Mouse (Mus musculus) liver, postnatal 0 days (tissue): Measurements from ENCODE around the gene Yipf2. TPM values are rescaled to one million over a fixed set of nuclear protein-coding genes. Genes with fewer than 3 reads are reported as not detected.
"Not testable (repeated sequence)": the region's sequence is repeated elsewhere in the genome, so short reads cannot be mapped to it uniquely, and the experiment has no call there.

Source experiments
- ATAC-seq: fragments of 200-750 bp; cut with Nextera tagmentation; 2 replicates; pipeline ENCODE4 v1.8.0; 2017; ENCODE audit warnings: mild to moderate bottlenecking, moderate library complexity
- DNase-seq: peaks from one replicate; pipeline ENCODE4 v3.0.0-alpha.2; 2016
- H3K27ac ChIP-seq: fragments of 300-500 bp; sonication (generic); 2 replicates; pipeline ENCODE4 v1.5.1; 2014; ENCODE audit warnings: antibody characterized with exemption, moderate library complexity, mild to moderate bottlenecking, low read depth
- H3K27me3 ChIP-seq: fragments of 300-500 bp; sonication (generic); 2 replicates; pipeline ENCODE4 v1.6.1; 2014; ENCODE audit warnings: low read length, control low read depth, mixed read lengths; ENCODE audit not compliant: insufficient read depth
- H3K36me3 ChIP-seq: fragments of 300-500 bp; sonication (generic); replicated peaks from 2 replicates; pipeline ENCODE4 v1.6.1; 2014; ENCODE audit warnings: mild to moderate bottlenecking, control low read depth, low read length, moderate library complexity, mixed read lengths; ENCODE audit not compliant: insufficient read depth
- H3K4me1 ChIP-seq: fragments of 300-500 bp; sonication (generic); 2 replicates; pipeline ENCODE4 v1.6.1; 2014; ENCODE audit warnings: antibody characterized with exemption, mild to moderate bottlenecking, control low read depth; ENCODE audit not compliant: insufficient read depth
- H3K4me2 ChIP-seq: fragments of 300-500 bp; sonication (generic); 2 replicates; pipeline ENCODE4 v1.6.1; 2014; ENCODE audit warnings: low read depth, mild to moderate bottlenecking, low read length, moderate library complexity, mixed read lengths
- H3K4me3 ChIP-seq: fragments of 300-500 bp; sonication (generic); 2 replicates; pipeline ENCODE4 v1.5.1; 2014; ENCODE audit warnings: low read depth, low read length
- H3K9ac ChIP-seq: fragments of 300-500 bp; sonication (generic); replicated peaks from 2 replicates; pipeline ENCODE4 v1.6.1; 2014; ENCODE audit warnings: mild to moderate bottlenecking, moderate library complexity
- H3K9me3 ChIP-seq: fragments of 300-500 bp; sonication (generic); 2 replicates; pipeline ENCODE4 v1.6.1; 2016; ENCODE audit warnings: mild to moderate bottlenecking, control low read depth, low read length, mixed read lengths
- CTCF ChIP-seq: sonication (generic); IDR thresholded peaks from 2 replicates; pipeline ENCODE4 v1.5.1; 2016; ENCODE audit warnings: antibody characterized with exemption, low read depth
- EP300 ChIP-seq: IDR thresholded peaks from 2 replicates; pipeline ENCODE4 v1.6.1; 2016; ENCODE audit warnings: antibody characterized with exemption, low read depth, mild to moderate bottlenecking
- WGBS: fragments of 180-500 bp; shearing (Covaris S2); extraction: QIAGEN DNeasy Blood & Tissue Kit; methylation state at CpG from one replicate; pipeline ENCODE4 v1.1.7; 2014; ENCODE audit not compliant: insufficient replicate concordance; 5-methylcytosine and 5-hydroxymethylcytosine counted together
- polyA plus RNA-seq: library from polyadenylated mRNA; unstranded; fragments of >200 nt; fragmentation: Nextera tagmentation; extraction: Ambion mirVana; gene quantifications from 2 replicates; pipeline ENCODE4 v1.2.1, GENCODE M21; 2015

Gene Yipf2
- polyA plus RNA-seq, 1 experiment from 2014 or later, result 8.5 TPM

DNA sequence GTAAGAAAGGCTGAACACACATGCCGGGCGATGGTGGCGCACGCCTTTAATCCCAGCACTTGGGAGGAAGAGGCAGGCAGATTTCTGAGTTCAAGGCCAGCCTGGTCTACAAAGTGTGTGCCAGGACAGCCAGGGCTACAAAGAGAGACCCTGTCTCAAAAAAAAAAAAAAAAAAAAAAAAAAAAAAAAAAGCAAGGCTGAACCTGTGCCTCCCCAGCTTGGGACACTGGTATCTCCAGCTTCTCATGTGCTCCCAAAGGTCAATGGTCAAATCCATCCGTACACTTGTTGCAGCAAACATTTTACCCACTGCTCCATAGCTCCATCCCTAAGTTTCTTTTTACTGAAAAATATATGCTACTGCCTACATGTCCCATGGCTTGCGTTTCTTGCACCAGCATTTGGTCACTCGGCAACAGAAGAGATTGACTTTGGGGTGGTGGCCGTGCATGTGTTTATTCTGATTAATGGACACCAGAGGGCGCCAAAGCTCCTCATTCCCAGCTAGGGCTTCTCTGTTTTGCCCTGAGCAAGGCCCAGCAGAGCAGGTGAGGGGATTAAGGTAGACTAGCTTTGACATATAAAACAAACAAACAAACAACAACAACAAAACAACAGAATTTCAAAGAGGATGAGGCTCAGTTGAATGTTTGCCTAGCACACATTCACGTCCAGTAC lies 9.2 kb upstream of the Yipf2 start:
- Histone ChIP-seq H3K27me3 (no peaks in the 10 kb centered on the region), H3K4me2 (no peak overlapping the region), H3K9me3 (no peaks in the 10 kb centered on the region), H3K4me1 (peaks cover 4% of the 10 kb centered on the region), H3K27ac (no peak overlapping the region), H3K36me3 (0 out of 2 replicates have a peak, but pooled peaks cover 2% of the 10 kb centered on the region), H3K4me3 (no peak overlapping the region), H3K9ac (no peak overlapping the region)
- WGBS, result 47% methylated on average over 10 of the region's 10 CpGs
- peak; percentile 96 for TF ChIP-seq CTCF
- no peak for TF ChIP-seq EP300
- ATAC-seq (peak; percentile 76), DNase-seq (peak; percentile 77)

DNA sequence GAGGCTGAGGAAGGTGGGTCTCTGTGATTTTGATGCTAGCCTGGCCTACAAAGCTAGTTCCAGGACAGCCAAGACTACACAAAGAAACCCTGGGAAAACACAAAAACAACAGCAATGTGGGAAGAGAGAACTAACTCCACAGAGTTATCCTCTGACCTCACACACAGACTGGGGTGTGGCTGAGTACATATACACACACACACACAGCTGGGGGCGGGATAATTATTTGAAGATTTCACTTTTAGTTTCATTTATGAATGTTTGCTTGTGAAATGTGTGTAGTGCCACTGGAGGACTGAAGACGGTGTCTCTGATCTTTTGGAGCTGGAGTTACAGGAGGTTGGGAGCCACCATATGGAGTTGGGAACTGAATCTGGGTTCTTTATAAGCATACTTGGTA lies 8.4 kb upstream of the Yipf2 start:
- no peaks in the 10 kb centered on the region for H3K27me3 ChIP-seq
- no peak overlapping the region for H3K27ac ChIP-seq
- no peak for DNase-seq
- TF ChIP-seq EP300 (no peak), CTCF (no peak)
- H3K4me1 ChIP-seq, result peaks cover 4% of the 10 kb centered on the region
- no peak overlapping the region for H3K4me2 ChIP-seq
- H3K36me3 ChIP-seq, result 0 out of 2 replicates have a peak, but pooled peaks cover 2% of the 10 kb centered on the region
- H3K4me3 ChIP-seq, result no peak overlapping the region
- no peak for ATAC-seq
- WGBS, result 63% methylated on average over 2 of the region's 2 CpGs
- H3K9me3 ChIP-seq, result no peaks in the 10 kb centered on the region
- no peak overlapping the region for H3K9ac ChIP-seq

- H3K4me2 ChIP-seq, result no peak overlapping the region
- no peaks in the 10 kb centered on the region for H3K9me3 ChIP-seq
- DNase-seq, result no peak
- H3K4me3 ChIP-seq, result no peak overlapping the region
- no peaks in the 10 kb centered on the region for H3K27me3 ChIP-seq
- 51% methylated on average over 3 of the region's 3 CpGs for WGBS
- peaks cover 4% of the 10 kb centered on the region for H3K4me1 ChIP-seq
- TF ChIP-seq EP300, result no peak
- TF ChIP-seq CTCF, result no peak
- no peak overlapping the region for H3K9ac ChIP-seq
- no peak overlapping the region for H3K27ac ChIP-seq
- 0 out of 2 replicates have a peak, but pooled peaks have one; percentile 12 for ATAC-seq
- peaks cover 2% of the 10 kb centered on the region; the same call in 1 of the 2 replicates for H3K36me3 ChIP-seq
These were observed 7.6 kb upstream of the Yipf2 start for GRCm38 (mm10) chr9:21600186-21600585.

DNA sequence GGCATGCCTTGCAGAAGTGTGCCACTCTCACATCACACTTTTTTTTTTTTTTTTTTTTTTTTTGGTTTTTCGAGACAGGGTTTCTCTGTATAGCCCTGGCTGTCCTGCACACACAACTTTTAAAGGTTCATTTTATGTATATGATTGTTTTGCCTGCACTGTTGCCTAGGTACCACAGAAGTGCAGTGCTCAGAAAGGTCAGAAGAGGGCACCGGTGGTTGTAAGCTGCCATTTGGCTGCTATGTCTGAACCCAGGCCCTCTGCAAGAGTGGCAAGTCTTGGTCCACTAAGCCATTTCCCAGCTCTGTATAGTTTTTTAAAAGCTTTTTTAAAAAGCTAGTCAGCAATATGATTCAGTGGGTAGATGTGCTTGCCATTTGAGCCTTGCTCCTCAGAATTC lies 5.6 kb upstream of the Yipf2 start:
- peaks cover 2% of the 10 kb centered on the region; the same call in 1 of the 2 replicates for H3K36me3 ChIP-seq
- no peak for DNase-seq
- H3K9ac ChIP-seq, result no peak overlapping the region
- 31% methylated on average over 2 of the region's 2 CpGs for WGBS
- H3K4me2 ChIP-seq, result no peak overlapping the region
- H3K27ac ChIP-seq, result no peak overlapping the region
- H3K4me1 ChIP-seq, result peaks cover 16% of the 10 kb centered on the region
- H3K4me3 ChIP-seq, result no peak overlapping the region
- no peak for ATAC-seq
- no peaks in the 10 kb centered on the region for H3K9me3 ChIP-seq
- TF ChIP-seq EP300 (no peak), CTCF (peak; percentile 57)
- H3K27me3 ChIP-seq, result no peaks in the 10 kb centered on the region

DNA sequence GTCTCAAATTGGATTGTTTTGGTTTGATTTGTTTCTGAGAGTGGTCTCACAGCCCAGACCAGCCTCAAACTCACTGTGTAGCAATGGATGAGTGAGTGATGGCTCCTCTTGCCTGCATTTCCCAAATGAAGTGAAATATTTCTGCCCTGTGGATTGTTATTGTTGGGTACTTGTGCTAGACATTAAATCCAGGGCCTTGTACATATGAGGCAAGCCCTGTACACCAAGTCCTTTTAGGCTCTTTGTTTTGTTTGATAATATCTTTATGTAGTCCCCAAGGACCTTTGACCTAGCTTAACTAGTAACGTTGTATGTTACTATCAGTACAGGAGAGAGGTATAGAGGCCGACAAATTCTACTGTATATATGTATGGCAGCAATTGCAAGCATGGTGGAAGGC lies 2.2 kb upstream of the Yipf2 start:
- no peaks in the 10 kb centered on the region for H3K9me3 ChIP-seq
- H3K4me3 ChIP-seq, result no peak overlapping the region
- no peak overlapping the region for H3K4me2 ChIP-seq
- WGBS, result 64% methylated on average over 2 of the region's 2 CpGs
- H3K27me3 ChIP-seq, result no peaks in the 10 kb centered on the region
- peaks cover 16% of the 10 kb centered on the region for H3K4me1 ChIP-seq
- TF ChIP-seq EP300 (no peak), CTCF (no peak)
- H3K36me3 ChIP-seq, result peaks cover 4% of the 10 kb centered on the region
- no peak overlapping the region for H3K27ac ChIP-seq
- no peak for ATAC-seq
- no peak for DNase-seq
- no peak overlapping the region for H3K9ac ChIP-seq

DNA sequence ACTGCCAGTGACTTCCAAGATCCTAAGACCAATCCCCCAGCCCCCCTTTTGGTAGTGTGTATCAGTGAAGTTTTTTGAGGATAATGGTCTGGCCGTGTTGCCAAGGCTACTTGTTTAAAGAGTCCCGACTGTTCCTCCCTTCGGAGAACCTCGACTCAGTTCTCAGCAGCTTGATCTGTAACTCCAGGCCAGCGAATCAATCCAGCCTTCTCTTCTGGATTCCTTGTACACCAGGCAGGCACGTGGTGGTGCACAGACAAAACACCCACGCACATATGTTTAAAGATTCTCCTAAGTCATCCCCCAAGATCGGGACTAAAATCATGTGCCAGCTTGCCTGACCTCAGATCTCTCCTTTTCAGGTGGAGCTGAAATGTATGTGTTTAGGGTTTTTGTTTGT lies 1.7 kb upstream of the Yipf2 start:
- Histone ChIP-seq H3K9ac (0 out of 2 replicates have a peak overlapping the region, but pooled peaks have one; percentile 85), H3K4me2 (peak overlapping the region; percentile 92), H3K4me3 (peak overlapping the region; percentile 78; the same call in 1 of the 2 replicates), H3K4me1 (peaks cover 16% of the 10 kb centered on the region)
- WGBS, result 80% methylated on average over 8 of the region's 8 CpGs
- H3K27ac ChIP-seq, H3K36me3 ChIP-seq, DNase-seq, H3K9me3 ChIP-seq, H3K27me3 ChIP-seq, ATAC-seq: not testable (repeated sequence)
